Mouse (Mus musculus) skeletal muscle tissue, adult 2 months (tissue): ENCODE measurements around the gene Slf1.
"Not testable (repeated sequence)": the region's sequence is repeated elsewhere in the genome, so short reads cannot be mapped to it uniquely, and the experiment has no call there.

Experiments used
- DNase-seq: peaks from one replicate; pipeline ENCODE4 v3.0.0-alpha.2; 2012; ENCODE audit warnings: low read depth, low spot score

Gene Slf1

DNA sequence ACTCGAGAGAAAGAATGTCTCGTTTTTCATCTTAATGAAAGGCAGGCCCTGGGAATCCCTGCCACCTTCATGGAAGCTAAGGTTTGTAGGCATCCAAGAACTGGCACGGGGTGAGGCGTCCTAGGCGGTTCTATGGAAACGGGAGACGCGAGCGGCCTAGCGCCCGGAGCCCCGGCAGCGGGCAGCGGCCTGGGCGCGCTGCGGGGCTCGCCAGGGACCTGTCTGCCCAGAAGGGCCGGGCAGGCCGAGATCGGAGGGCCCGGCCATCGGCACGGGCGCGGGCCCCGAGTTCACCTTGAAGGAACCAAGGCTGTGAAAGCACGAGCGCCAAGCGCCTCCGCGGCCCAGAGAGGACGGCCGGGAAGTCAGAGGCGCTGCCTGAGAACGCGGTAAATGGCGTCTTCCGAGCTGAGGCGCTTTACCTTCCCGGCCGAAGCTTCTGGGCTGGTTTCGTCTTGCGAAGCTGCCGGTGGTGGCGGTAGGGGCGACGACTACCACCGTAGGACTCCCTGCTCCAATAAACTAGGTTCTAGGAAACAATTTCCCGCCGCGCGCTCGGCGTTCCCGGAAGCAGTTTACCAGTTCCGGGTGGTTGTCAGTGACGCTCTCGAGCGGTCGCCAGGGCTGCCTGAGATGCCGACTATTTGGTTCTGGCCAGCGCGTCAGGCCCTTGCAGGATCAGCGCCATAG lies at the start of gene Slf1, which contains the start of gene 2210408I21Rik:
TSS of gene Slf1 (minus strand) at position 543 of the 690 bp plus-strand sequence.
TSS of gene 2210408I21Rik (plus strand) at position 610 of the 690 bp plus-strand sequence.
- peak; percentile 56 for DNase-seq

DNA sequence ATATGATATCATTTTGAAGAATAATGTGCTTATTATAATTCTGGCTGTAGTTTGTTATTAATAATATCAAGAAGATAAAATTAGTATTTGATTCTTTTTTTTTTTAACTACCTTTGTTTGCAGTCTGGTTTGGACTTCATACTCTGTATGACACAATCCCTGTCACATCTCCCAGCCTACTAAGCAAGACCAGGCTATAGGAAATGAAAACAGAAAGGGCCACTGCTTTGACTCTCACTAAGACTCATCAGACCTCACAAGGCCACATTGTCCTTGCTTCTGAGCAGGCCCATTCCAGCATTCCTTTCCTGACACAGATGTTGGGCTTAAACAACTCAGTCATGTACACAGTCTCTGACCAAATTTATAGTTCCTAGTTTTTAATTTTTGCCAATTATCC lies 42.7 kb upstream of the Slf1 start:
- no peak for DNase-seq

DNA sequence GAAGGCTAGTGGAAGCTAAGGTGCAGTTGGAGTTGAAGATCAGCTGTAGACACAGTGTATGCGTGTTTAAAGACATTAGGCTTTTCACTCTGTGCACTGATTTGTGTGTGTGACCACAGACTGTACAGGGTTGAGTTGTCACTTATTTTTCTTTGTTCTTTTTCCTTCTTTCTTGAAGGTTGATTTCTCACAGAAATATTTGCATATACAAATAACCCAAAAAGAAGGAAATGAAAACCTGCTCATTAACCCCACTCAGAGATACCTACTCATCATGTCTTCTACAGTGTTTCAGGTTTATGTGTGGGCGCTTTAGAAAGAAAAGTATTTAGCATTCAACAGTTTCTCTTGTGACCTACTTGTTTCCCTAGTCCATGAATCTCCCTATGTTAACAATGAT lies 5.6 kb upstream of the Slf1 start:
- DNase-seq, result no peak

DNA sequence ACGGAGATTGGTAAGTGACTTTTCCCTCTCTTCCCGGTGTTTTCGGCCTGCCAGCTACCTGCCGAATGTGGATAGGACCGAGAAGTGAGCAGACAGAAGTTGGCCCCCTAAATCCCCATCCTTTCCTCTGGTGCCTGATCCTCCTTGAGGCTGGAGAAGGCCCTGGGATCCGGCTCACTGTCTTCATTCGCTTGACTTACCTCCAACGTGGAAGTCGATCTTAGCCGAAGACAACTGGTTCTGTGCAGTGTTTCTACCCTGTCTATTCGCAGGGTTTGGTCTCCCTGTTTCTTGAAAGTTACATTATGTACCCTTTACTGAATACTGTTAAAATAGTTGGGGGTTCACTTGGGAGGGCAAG lies 328 bp upstream of the Slf1 start:
- no peak for DNase-seq

DNA sequence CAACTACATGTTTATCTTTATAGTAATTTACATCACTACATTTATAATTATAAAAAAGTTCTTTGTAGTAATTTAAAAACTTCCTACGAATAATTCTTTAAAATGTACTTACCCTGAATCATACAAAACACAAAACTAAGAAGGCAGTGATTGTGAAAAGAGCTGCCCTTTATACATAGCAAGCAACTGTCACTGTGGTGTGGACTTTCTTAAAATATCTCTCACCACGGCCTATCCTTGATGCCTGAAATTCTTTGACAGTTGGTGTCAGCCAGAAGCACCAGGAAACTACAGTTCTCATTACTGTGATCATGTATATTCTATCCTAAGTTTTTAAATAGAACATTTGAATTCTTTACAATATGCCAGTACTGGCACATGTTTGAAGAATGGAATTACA lies 4.1 kb downstream of the Slf1 start:
- peak; percentile 1 for DNase-seq

DNA sequence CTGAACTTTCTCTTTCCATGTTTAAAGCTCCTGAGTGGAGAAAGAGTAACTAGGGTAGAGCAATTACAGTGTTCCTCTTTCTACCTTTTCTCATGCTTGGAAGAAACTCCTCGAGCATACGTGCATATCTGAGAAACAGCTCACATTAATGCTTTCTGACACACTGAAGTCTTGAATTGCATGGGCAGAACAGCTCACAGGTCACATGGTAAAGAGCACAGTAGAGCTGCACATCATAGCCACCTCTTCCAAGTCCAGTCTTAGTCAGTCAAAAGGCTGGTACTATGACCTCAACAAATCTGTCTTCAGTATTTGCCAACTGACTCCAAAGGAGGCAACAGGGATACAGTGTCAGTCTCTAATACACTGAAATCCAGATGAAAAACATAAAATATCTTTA lies 7.0 kb downstream of the Slf1 start:
- no peak for DNase-seq

DNA sequence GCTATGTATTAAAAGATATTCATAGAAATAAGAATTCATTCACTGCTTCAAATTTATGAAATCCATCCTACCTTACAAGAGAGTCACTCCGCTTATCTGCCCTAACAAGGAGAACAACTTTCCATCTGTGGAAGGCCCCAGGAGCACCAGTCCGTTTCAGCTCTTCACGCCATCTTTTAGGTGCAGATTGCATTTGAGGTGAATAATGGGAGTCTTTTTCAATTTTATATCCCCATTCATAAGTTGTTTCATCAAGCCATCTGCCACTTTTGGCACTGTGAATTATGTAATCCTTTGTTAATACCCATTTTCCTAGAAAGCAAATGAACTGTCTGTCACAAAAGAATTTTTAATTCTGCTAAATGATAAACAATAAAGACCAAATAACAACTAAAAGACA lies 10.1 kb downstream of the Slf1 start:
- no peak for DNase-seq

DNA sequence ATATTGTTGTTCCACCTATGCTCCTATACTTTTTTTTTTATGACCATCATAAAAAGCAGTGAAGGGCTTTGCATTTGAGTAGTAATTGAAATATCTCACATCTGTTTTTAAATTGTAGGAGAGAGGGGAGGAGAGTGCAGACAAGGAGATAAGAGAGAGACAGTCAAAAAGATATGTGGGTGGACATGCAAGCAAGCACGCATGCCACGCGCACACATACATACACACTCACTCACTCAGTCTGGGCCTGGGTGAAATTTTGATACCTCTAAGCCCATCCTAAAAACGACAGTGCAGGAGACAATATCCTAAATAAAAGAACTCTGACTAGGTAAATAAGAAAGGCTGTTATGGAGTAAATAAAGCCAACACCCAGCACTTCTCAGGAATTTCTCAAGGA lies 16.6 kb downstream of the Slf1 start:
- no peak for DNase-seq

DNA sequence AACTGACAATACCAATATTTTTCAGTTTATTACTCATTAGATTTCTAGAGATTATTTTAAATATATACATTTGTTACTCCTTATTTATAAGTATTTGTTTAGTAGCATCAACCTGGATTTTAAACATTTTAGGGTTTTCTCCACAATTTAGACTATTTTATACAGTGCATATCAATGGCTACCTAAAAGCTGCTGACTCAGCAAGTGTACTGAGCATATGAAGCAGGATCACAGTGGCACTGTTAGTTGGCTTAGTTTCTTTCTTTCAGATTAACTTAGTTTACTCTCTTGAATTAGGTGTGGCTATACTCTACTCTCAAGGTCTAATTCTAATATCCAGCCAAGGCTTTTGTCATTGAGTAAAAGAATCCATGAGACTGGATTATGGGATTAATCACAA lies 27.5 kb downstream of the Slf1 start:
- no peak for DNase-seq

DNA sequence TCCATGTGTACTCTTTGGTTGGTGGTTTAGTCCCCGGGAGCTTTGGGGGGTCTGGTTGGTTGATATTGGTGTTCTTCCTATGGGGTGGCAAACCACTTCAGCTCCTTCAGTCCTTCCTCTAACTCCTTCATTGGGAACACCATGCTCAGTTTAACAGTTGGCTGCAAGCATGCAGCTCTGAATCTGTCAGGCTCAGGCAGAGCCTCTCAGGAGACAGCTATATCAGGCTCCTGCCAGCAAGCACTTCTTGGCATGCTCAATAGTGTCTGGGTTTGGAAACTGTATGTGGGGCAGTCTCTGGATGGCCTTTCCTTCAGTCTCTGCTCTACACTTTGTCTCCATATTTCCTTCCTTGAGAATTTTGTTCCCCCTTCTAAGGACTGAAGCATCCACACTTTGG lies 42.4 kb downstream of the Slf1 start:
- DNase-seq, result not testable (repeated sequence)

DNA sequence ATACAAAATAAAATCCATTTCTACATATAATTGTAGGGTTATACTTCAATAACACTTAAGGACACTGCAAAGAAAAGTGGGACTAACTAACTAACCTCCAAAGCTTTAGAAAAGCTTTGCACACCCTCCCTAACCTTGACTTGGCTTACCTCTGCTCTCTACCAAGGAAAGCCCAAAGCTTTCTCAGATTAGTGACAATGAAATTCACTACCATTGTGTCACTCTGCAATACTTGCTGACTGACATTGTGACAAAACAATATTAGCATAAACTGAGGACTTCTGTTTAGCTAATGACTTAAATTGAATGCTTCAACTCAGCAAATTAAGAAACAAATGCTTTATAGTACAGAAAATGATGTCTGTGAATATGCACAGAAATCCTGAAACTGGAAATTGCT lies 63.2 kb downstream of the Slf1 start:
- DNase-seq, result no peak

DNA sequence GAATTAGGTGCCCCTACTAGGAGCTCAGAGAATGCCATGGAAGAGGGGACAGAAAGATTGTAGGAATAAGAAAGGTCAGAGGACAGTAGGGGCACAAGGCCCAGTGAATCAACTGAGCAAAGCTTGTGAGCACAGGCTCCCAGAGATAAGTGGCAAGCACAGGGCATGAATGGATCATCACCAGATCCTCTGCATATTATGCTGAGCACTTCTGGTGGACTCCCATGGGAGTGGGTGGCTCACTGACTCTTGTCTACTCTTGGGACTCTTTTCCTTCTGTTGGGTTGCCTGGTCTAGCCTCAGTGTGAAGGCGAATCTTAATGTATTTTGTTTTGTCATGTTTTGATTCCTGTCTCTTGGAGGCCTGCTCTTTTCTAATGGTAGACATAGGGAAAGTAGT lies 66.4 kb downstream of the Slf1 start:
- DNase-seq, result no peak

DNA sequence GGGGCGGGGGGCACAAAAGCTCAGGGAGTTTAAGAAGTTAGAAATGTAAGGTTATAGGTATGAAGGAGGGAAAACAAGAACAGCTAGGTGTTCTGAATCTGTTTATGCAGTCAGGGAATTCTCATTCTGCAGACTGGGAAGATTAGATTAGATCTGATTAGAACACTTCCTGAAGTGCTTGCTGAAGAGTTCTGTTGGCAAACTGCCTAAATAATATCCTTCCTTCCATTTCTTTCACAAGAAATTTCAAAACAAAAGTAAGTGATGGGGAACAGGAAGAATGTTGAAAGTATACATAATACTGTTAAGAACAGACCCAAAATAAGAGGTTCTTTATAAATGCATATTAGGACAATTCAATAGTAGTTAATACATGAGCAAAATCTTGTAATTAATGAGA lies 72.1 kb downstream of the Slf1 start:
- no peak for DNase-seq

DNA sequence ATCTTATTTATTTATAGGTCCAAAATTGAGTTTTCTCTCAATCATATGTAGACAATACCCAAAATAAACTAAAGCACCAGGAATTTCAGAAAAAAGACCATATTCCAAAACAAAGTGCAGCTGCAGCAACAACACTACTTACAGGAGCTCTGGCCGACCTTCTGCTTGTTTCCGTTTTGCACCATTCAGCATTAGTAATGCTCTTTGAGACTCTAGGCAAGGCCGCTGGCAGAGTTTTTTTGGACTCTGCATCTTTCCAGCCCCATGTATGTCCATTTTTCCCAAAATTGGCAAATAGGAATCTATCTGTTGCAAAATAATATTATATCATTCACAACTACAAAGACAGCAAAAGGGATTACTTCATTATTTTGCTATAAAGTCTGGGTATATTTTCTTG lies 85.5 kb downstream of the Slf1 start:
- no peak for DNase-seq

DNA sequence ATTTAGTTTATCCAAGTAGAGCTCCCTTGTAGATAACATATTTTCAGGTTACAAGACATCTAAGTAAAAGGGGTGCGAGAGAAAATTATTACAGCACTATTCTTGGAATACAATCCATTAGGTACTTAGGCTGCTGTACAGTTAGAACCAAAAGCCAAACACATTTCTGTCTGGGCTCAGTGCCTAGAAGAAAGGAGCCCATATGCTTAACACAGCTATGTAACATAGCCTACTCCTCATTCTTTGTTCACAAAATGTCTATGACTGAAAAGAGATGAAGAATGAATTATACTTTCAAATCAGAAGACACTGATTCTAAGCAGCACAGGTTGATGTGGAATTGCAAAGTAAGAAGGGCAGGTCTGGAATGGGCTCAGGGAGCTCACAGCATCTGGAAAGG lies 86.8 kb downstream of the Slf1 start:
- no peak for DNase-seq

DNA sequence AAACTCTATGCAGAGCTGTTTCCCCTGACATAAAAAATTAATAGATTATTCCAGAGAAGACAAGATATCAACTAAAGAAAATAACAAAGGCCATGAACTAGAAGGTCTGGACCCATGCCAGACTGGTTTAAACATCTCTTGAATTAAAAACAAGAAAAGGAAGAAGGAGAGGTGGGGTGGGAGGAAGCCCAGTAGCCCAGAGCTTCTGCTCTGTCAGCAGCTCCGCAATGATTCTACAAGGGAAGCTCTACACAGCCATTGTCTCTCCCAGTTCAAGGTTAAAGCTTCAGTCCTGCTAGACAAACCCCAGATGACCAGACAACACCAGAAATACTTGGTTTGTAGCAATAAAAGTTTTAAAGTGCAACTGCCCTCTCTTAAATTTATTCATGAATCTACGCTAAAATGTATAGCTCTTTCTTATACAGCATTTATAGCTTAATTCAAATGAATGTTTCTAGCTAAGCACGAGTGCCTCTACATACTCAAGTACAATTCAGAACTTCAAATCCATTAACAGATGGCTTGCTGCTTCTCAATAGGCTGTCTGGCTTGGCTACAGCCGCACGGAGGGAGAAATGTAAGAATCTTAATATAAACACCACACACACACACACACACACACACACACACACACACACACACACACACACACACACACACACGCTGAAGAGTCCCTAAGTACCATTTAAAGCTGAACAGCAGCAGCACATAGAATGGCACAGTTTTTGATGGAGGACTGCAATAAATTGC lies 87.9 kb downstream of the Slf1 start:
- no peak for DNase-seq

DNA sequence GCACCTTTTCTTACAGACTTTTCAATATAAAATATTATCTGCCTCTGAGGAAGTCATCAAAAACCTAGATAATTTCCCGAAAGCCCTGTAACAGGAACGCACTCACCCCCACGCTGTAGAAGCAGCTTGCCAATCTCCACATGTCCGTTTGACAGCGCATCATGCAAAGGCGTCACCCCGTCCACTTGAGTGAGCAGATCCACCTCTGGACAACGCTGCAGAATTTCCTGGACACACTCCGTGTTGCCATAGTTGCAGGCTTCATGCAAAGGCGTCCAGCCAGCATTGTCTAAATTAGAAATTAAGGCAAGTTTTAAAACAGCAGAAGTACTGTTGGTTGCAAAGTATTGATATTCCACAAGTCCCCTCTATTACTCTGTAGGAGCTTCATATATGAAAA lies 88.9 kb downstream of the Slf1 start:
- no peak for DNase-seq

DNA sequence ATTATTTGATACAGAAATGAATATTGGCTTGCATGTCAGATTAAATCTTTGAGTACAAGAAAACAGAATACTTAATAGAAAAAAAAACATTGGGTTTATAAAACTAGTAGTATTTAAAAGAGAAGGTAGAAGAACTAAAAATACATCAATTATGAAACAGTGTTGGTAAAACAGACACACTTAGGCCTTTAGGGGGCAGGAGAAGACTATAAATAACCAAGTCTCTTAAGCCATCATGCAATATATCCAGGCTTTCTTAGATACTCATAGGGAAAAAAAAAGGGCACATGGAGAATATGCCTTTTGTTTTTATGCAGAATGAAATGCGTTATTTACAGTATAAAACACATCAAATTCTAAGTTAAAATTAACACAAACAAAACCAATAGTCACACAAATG lies 89.9 kb downstream of the Slf1 start:
- DNase-seq, result peak; percentile 16

DNA sequence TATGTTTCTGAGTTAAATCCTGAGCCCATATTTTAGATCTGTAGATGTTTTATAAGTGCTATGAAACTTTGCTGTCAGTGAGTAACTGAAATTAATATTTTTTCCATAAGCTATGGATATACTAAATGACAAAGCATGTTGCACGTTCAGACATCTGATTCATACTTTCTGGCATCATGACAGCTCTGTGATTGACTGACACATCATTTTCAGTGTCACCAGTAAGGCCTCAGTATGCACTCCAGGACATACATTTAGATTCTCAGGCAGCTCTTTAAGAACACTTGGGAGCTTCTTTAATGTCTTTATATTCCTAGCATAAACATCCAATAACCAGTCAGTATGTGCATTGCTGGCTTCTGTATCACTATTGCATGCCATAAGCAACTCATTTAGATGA lies 91.9 kb downstream of the Slf1 start:
- DNase-seq, result no peak

DNA sequence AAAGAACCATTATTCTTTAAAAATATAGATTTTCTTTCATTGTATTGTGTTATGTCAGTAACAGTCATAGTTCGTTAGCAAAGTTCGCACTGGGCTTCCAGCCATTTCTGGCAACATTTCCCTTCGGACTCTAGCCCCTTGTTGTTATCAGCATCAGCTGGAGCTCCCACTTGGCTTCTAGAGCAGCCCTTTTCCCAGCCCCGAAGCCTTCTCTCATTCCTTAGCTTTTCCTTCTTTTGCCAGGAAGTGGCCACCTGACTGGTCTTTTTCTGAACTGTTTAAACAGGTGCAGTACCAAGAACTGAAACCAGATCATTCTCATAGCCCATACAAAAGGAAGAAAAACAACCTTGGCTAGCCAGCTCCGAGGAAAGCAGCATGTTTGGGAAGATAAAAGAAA lies 105.7 kb downstream of the Slf1 start:
- no peak for DNase-seq

DNA sequence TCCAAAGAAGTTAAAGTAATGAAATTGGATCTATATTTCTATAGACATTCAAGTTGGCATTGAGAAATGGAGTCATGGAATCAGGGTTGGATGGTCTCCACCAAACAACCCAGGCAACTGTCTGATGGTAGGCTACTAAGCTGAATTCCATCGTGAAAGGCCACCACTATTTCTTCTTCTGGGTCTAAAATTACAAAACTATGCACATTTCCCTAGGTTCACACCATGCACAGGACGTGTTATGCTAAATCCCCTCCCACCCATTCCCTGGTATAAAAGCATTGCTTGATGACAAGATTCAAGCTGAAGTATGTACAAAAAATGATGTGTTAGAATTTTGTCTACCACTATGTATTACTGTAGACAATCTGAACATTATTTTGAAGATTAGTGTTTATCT lies 116.4 kb downstream of the Slf1 start:
- no peak for DNase-seq

DNA sequence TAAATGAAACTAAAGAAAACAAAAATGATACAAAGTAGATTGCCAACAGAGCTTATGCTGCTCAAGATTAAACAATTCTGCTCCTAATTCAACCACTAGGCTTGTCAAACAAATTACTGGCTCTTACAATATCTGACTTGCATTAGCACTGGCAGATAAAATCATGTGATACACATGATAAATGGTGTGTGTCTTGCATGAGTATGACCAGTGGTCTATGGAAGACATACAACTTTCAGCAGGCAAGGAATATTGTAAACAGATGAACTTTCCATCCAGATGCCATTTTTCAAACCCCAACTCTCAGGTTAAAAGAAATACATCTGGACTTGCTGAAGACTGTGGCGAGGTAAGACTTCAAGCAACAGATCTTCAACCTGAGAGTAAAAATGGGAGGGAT lies 131.6 kb downstream of the Slf1 start:
- no peak for DNase-seq

DNA sequence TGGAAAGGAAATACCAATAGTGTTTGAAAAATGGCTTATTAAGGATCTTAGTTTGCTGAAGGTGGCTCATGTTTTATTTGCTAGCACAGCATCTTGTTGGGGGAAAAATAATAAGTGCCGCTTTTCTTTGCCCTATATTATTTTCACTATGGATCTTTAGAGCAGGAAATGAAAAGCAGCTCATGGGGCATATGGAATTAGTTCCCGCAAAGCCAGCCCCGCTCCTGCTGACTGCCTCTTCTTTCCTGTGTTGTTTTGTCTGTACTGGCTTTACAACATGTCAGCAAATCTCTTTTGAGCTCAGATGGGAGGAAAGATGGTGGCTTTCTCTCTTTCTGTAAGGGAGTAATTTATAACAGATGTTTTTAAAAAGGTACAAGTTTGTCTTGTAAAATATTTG lies 132.6 kb downstream of the Slf1 start:
- DNase-seq, result no peak
